Mouse (Mus musculus): ENCODE data around the gene Rpa1. TPM values are rescaled to one million over a fixed set of nuclear protein-coding genes. Genes with fewer than 3 reads are reported as not detected.
A peak's percentile ranks its signal among the peaks of the same experiment; 100 is the strongest.

The Rpa1 gene
- polyA plus RNA-seq, 1 experiment from 2014 or later: 61.4 TPM

DNA sequence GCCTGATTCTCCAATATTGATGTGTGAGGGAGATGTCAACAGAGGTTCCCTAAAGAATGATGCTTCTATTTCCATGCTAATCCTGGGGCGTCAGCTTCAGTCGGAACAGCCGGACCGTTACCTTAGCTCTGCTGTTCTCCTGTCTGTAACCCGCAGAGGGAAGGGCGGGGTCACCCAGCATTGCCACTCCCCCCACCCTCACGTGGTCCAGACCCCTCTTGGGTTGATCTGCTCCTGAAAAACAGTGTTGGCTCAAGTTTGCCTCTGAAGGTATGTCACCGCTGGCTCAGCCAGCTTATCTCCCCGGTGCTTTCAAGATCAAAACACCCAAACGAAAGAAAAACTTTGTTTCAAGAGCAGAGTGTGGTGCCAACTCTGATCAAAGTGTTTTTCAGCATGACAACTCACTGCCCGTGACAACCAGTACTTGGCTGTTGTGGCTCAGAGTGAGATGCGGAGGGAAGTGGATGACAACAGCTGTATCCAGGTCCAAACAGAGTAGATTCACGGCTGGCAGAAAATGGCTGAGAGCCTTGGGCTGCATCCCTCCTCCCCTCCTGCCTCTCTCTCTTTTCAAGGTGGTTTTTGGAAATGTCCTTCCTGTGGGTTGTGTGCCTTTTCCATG, 65.5 kb downstream of the Rpa1 start:
- Histone ChIP-seq H3K4me1 (replicated peaks) (peaks cover 51% of the 10 kb centered on the region), H3K9me3 (no peaks in the 10 kb centered on the region), H3K9ac (no peak overlapping the region), H3K4me3 (no peak overlapping the region), H3K36me3 (no peaks in the 10 kb centered on the region), H3K4me2 (peak overlapping the region; percentile 52), H3K27ac (replicated peaks) (no peak overlapping the region), H3K27me3 (0 out of 2 replicates have a peak, but pooled peaks cover 8% of the 10 kb centered on the region)
- no peak; the same call in 1 of the 2 replicates for ATAC-seq (ENCODE audit: low FRiP score, low read depth)
- 9% methylated on average over 13 of the region's 13 CpGs for WGBS

DNA sequence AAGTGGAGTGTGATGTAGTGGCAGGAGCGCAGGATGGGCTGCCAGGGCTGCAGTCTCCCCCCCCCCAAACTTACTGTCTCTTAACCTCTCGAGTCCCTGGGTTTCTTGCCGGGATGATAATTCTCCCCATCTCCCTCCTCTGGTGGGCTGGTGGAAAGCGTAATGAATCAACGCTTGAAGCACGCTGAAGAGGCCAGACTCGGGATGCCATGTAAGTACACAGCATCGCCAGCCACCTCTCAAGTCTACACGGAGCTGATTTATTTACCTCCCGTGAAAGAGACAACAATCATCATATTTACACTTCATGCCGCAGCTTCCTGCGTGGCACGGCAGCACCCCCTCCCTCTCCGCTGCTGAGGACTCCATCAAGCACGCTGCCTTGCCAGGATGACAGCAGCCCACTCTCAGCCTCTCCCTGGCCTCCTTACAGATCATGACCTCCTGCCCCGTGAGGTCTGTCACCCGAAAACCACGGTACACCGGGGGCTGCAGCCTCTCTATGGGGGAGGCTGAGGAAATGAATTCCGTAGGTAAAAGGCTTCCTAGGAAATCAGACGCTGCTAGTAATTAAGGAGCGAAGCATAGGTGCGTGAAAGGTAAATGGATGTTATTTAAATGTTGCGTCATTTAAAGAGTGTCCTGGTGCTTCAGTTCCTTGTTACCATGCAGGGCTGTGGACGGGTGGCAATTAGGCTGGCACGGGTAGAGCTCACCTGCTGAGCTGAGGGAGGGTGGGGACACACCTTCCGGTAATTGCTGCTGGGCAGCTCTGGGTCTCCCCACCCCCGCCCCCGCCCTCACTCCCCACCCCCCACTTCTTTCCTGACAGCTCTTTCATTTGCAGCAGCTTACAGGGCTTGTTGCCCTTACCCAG, 66.5 kb downstream of the Rpa1 start:
- ATAC-seq (ENCODE audit: low FRiP score, low read depth): no peak
- Histone ChIP-seq H3K27ac (replicated peaks) (peak overlapping the region; percentile 39; the same call in 1 of the 2 replicates), H3K4me2 (peak overlapping the region; percentile 52), H3K4me1 (replicated peaks) (peaks cover 51% of the 10 kb centered on the region), H3K36me3 (no peaks in the 10 kb centered on the region), H3K9me3 (no peaks in the 10 kb centered on the region), H3K27me3 (0 out of 2 replicates have a peak, but pooled peaks cover 8% of the 10 kb centered on the region), H3K4me3 (peak overlapping the region; percentile 21), H3K9ac (peak overlapping the region; percentile 26; the same call in 1 of the 2 replicates)
- 6% methylated on average over 29 of the region's 29 CpGs for WGBS

DNA sequence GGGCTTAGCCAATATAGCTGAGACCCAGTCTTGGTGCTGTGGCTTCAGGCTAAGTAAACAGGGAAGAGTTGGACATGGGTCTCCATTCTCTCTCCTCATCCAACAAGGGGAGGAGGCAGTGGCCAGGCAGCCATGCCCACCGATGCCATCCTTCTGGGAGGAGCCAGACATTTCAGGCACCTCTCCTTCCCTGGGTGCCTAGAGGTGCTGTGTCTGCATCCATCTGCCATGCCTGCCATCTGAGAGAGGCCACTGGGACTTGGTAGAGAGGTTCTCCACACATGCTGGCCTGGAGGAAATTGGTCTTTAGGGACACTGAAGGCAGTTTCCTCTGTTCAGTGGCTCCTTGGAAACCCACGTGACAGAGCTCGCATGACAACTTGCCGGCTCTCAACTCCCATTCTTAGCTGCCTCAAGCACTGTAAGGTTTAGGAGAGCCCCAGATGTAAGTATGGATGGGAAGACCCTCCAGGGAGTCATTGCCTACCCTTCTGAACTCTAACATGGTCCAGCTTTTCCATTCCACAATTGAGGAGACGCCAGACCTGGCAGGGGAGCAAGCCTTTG, 67.6 kb downstream of the Rpa1 start:
- no peak overlapping the region for H3K9ac ChIP-seq
- H3K4me1 ChIP-seq (replicated peaks): peaks cover 53% of the 10 kb centered on the region
- H3K4me2 ChIP-seq: no peak overlapping the region
- no peaks in the 10 kb centered on the region for H3K9me3 ChIP-seq
- ATAC-seq (ENCODE audit: low FRiP score, low read depth): no peak
- peak overlapping the region; percentile 27; the same call in 1 of the 2 replicates for H3K27ac ChIP-seq (replicated peaks)
- H3K27me3 ChIP-seq: 0 out of 2 replicates have a peak, but pooled peaks cover 8% of the 10 kb centered on the region
- WGBS: 35% methylated on average over 5 of the region's 5 CpGs
- H3K4me3 ChIP-seq: no peak overlapping the region
- H3K36me3 ChIP-seq: no peaks in the 10 kb centered on the region

DNA sequence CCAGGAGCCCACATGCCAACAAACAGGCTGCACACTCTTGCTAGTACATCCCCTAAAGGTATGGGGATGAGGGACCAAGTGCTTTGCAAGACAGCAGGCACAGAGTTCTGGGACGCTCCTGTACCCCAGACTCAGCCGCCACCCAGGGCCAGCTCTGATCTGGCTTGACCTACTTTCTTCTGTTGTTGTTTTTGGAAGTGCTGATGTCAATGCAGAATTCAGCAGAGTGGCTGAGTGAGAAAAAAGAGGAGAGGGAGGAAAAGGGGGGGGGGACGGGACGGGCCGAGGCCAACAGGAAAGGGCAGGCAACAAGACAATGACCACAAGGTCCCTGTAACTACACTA, 68.1 kb downstream of the Rpa1 start:
- no peak overlapping the region for H3K9ac ChIP-seq
- no peak for ATAC-seq (ENCODE audit: low FRiP score, low read depth)
- WGBS: 57% methylated on average over 5 of the region's 5 CpGs

DNA sequence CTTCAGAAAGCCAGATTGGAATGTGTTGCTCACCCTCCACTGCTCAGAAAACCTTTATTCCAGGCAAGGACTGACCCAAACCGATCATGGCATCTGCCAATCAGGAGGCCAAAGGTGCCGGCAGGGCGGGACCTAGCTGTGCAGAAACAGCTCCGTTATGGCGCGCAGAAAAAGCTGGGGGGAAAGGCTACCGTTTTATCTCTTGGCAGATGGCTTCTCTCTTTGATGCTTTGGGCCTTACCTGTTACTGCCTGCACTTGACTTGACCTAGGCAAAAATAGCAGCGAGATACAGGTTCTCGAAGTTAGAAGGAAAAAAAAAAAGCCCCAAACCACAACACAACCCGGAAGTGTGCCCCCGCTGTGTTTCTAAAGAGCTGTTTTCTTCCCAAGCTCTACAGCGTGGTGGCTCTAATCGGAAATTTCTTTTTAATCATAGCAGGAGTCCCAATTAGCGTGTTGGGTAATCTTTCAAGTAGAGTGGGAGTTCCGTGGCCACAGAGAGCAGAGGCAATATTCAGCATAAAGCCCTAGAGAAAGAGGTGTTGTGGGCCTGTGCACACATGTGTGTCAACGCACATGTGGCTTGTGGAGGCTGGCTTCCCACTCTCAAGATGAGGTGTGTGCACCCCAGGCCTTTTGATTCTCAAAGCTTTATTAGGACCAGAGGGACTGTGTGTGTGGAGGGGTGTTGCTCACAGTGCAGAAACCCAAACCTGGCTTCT, 68.6 kb downstream of the Rpa1 start:
- Histone ChIP-seq H3K27me3 (0 out of 2 replicates have a peak, but pooled peaks cover 8% of the 10 kb centered on the region), H3K27ac (replicated peaks) (no peak overlapping the region), H3K4me2 (peak overlapping the region; percentile 39), H3K9me3 (no peaks in the 10 kb centered on the region), H3K36me3 (no peaks in the 10 kb centered on the region), H3K4me3 (no peak overlapping the region; the same call in 1 of the 2 replicates), H3K4me1 (replicated peaks) (peaks cover 63% of the 10 kb centered on the region), H3K9ac (0 out of 2 replicates have a peak overlapping the region, but pooled peaks have one; percentile 5)
- ATAC-seq (ENCODE audit: low FRiP score, low read depth): no peak
- 7% methylated on average over 16 of the region's 16 CpGs for WGBS

More for the DNA sequence above, 68.1 kb downstream of the Rpa1 start:
- Histone ChIP-seq H3K27me3 (0 out of 2 replicates have a peak, but pooled peaks cover 8% of the 10 kb centered on the region), H3K4me3 (no peak overlapping the region), H3K36me3 (no peaks in the 10 kb centered on the region), H3K4me2 (no peak overlapping the region), H3K9me3 (no peaks in the 10 kb centered on the region), H3K4me1 (replicated peaks) (peaks cover 58% of the 10 kb centered on the region), H3K27ac (replicated peaks) (no peak overlapping the region)

DNA sequence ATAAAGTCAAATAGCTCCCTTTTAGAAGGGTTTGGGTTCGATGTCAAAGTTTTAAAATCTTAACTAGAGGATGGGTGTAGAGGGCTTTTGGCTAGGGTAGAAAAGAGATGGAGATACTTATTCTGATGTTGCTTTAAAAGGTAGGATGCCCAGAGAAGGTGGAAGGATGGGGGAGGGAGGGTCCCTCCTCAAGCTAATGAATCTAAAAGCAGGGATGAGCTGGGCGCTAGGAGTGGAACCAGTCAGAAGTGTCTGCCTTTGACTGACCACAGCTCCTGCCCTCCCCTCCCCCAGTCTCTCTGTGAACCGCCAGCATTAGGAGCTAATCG, 69.1 kb downstream of the Rpa1 start:
- 0 out of 2 replicates have a peak, but pooled peaks cover 8% of the 10 kb centered on the region for H3K27me3 ChIP-seq
- no peak overlapping the region for H3K9ac ChIP-seq
- no peaks in the 10 kb centered on the region for H3K9me3 ChIP-seq
- H3K4me3 ChIP-seq: no peak overlapping the region; the same call in 1 of the 2 replicates
- H3K4me2 ChIP-seq: peak overlapping the region; percentile 39
- no peak for ATAC-seq (ENCODE audit: low FRiP score, low read depth)
- peaks cover 66% of the 10 kb centered on the region for H3K4me1 ChIP-seq (replicated peaks)
- WGBS: 20% methylated on average over 4 of the region's 4 CpGs
- no peak overlapping the region for H3K27ac ChIP-seq (replicated peaks)
- no peaks in the 10 kb centered on the region for H3K36me3 ChIP-seq

DNA sequence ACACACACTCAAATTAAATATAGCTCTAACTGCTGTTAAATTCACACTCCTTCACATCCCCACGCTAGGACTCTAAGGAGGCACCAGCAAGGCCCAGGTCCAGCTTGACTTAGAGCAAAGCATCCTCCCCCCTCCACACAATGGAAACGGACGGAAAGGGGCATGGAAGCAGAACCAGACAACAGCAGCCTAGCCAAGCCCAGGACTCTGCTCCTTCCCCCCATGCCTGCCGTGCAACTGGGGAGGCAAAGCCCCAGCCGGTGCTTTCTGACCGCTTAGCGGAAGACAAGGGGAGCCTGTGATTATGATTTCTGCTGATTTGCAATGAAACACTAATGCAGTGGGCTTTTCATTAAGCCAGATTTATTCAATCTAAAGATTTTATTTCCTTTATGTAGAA, 70.0 kb downstream of the Rpa1 start:
- Histone ChIP-seq H3K27ac (replicated peaks) (no peak overlapping the region), H3K9ac (no peak overlapping the region)

DNA sequence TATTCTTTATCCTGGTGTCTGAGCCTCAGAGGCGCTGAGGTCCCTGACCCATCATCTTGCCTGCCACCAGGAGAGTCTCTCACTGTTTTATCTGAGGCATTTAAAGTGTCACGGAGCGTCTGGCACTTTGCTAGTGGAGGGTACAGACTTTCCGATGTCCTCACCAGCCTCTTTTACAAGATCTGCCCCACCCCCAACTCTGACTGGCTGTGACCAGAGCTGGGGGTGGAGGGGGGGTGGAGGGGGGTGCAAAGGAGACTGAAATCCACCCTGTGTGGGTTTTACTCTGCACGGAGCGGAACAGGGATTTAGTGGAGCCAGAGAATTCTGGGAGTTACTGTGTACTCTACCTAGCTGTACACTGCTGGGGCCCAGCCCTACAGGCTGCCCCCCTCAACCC, 73.1 kb downstream of the Rpa1 start:
- peaks cover 60% of the 10 kb centered on the region for H3K4me1 ChIP-seq (replicated peaks)
- H3K9ac ChIP-seq: no peak overlapping the region
- no peaks in the 10 kb centered on the region for H3K36me3 ChIP-seq
- H3K4me2 ChIP-seq: no peak overlapping the region
- no peak overlapping the region for H3K27ac ChIP-seq (replicated peaks)
- H3K4me3 ChIP-seq: no peak overlapping the region
- 28% methylated on average over 6 of the region's 6 CpGs for WGBS
- ATAC-seq (ENCODE audit: low FRiP score, low read depth): no peak
- no peaks in the 10 kb centered on the region for H3K9me3 ChIP-seq
- H3K27me3 ChIP-seq: no peaks in the 10 kb centered on the region

More for the DNA sequence above, 70.0 kb downstream of the Rpa1 start:
- ATAC-seq (ENCODE audit: low FRiP score, low read depth): no peak
- no peaks in the 10 kb centered on the region for H3K9me3 ChIP-seq
- 0 out of 2 replicates have a peak, but pooled peaks cover 4% of the 10 kb centered on the region for H3K27me3 ChIP-seq
- H3K4me1 ChIP-seq (replicated peaks): peaks cover 74% of the 10 kb centered on the region
- H3K36me3 ChIP-seq: no peaks in the 10 kb centered on the region
- H3K4me3 ChIP-seq: no peak overlapping the region
- no peak overlapping the region for H3K4me2 ChIP-seq
- 44% methylated on average over 7 of the region's 7 CpGs for WGBS

DNA sequence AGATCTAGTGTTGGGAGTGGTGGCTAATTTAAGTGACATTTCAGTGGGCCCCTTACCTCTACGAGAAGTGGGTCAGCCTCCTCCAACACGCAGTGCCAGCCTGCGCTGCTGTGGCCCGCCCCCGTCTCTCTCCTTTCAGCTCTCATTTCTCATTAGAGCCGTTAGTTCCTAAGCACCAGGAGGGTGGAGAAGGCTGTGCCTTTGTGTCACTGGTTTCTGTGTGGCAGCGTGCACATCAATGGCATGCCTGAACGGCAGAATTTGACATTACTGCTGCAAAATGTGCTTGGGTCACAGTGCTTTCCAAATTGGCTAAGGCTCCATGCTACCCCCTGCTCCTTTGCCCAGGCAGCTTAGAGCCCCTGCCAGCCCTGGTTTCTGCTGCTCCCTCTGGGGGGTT, 74.7 kb downstream of the Rpa1 start:
- WGBS: 8% methylated on average over 8 of the region's 8 CpGs
- H3K4me2 ChIP-seq: peak overlapping the region; percentile 37
- H3K9ac ChIP-seq: no peak overlapping the region; the same call in 1 of the 2 replicates
- H3K36me3 ChIP-seq: no peaks in the 10 kb centered on the region
- peak; percentile 71 for ATAC-seq (ENCODE audit: low FRiP score, low read depth)
- no peak overlapping the region for H3K4me3 ChIP-seq
- no peaks in the 10 kb centered on the region for H3K27me3 ChIP-seq
- H3K4me1 ChIP-seq (replicated peaks): peaks cover 47% of the 10 kb centered on the region
- peak overlapping the region; percentile 83 for H3K27ac ChIP-seq (replicated peaks)
- H3K9me3 ChIP-seq: no peaks in the 10 kb centered on the region

DNA sequence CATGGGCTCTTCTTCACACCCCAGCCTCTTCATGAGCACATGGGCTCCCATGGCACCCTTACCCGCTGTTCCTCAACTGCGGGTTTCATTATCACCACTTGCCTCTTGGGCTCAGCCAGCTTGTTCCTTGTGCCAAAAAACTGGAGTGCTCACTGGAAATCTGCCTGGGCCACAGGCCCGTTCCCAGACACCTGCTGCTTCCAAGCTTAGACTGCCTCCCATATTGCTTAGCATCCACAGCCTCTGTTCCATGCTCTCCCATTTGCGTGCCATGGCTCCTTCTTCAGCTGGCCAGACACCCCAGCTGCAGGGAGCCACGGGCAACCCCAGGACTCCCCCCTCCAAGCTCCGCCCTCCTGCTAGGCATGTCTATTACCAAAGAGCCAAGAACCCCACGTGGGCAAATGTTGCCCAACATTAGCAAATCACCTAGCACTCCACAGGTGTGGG, 77.1 kb downstream of the Rpa1 start:
- no peak for ATAC-seq (ENCODE audit: low FRiP score, low read depth)
- no peak overlapping the region for H3K27ac ChIP-seq (replicated peaks)
- no peak overlapping the region for H3K9ac ChIP-seq
- no peak overlapping the region for H3K4me3 ChIP-seq
- H3K4me2 ChIP-seq: no peak overlapping the region
- H3K4me1 ChIP-seq (replicated peaks): peaks cover 50% of the 10 kb centered on the region
- H3K9me3 ChIP-seq: no peaks in the 10 kb centered on the region
- H3K36me3 ChIP-seq: no peaks in the 10 kb centered on the region; the same call in 1 of the 2 replicates
- WGBS: 52% methylated on average over 7 of the region's 7 CpGs
- H3K27me3 ChIP-seq: no peaks in the 10 kb centered on the region

DNA sequence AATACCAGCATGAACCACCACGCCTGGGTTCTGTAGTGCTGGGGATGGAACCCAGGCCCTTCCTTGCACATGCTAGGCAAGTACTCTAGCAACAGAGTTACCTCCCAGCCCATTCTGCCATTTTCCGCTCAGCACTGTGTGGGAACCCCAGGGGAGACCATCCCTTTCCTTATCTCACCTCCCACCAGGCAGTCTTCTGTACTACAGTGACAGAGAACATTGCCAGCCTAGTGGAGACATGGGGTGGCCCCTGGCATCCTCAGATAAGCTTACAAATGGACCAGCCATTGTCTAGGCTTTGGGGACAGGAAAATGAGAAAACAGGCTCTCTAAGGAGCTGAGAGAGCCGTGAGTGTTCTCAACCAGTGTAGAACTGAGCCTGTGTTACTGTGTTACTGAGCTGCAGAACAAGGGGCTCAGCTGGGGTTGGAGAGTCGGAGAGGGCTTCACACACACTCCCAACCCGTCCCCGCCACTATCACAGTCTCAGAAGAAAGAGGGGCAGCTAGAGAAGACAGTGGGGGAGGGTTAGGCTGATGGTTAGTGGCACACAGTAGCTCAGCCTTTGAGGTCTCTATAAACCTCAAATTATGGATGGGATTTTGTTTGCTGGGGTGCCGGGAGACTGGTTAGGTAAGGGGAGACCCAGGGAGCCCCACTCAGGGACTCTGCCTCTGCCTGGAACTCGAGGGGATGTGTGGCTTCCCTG, 77.7 kb downstream of the Rpa1 start:
- Histone ChIP-seq H3K4me2 (no peak overlapping the region), H3K4me1 (replicated peaks) (peaks cover 48% of the 10 kb centered on the region), H3K9me3 (no peaks in the 10 kb centered on the region), H3K27ac (replicated peaks) (no peak overlapping the region), H3K36me3 (no peaks in the 10 kb centered on the region; the same call in 1 of the 2 replicates), H3K4me3 (no peak overlapping the region), H3K27me3 (no peaks in the 10 kb centered on the region), H3K9ac (no peak overlapping the region)
- 64% methylated on average over 8 of the region's 8 CpGs for WGBS
- no peak for ATAC-seq (ENCODE audit: low FRiP score, low read depth)

All from hindbrain, embryonic 15.5 days (tissue).